Mouse (Mus musculus): Measurements from ENCODE around the gene Gm40460.
A peak's percentile ranks its signal among the peaks of the same experiment; 100 is the strongest.
"Not testable (repeated sequence)": the region's sequence is repeated elsewhere in the genome, so short reads cannot be mapped to it uniquely, and the experiment has no call there.

The Gm40460 gene

DNA sequence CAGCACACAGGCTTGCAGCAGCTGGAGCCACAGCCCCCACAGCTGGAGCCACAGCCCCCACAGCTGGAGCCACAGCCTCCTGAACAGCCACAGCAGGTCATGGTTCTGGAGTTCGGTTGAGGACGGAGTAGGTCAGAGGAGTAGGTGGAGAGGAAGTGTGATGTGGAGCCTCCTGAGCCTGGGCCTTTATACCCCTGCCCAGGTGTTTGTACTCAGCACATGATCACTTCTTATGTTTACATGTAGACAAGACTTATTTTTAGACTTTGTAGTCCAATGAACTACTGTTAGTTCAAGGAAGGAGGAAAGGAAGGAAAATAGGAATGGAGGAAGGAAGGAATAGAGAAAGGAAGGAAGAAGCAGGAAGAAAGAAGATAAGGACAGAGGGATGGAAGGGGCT is at the start of gene Gm40460:
Gene Gm40460, minus strand, starts transcription at position 101 of the 400 bp plus-strand sequence.
- DNase-seq, result no peak

DNA sequence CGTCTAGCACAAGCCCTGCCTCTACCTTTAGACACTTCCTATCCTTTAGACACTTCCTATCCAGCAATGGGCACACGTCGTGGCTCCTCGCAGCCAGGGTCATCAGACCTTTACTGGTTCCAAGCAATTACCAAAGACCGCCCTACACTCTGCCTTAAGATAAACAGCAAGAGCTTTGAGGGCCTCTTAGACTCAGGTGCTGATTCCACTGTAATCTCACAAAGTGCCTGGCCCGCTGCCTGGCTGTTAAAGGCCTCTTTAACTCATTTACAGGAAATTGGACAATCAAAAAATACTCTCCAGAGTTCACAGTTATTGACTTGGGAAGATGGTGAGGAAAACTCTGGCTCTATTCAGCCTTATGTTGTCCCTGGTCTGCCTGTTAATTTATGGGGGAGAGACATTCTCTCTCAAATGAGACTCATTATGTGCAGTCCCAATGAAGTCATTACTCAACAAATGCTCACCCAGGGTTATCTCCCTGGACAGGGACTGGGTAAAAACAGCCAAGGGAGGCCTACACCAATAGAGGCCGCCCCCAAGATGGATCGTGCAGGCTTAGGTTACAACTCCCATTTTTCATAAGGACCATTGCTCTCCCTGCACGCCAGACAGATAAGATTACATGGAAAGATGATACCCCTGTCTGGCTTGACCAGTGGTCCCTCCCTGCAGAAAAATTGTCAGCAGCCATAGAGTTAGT is 45.2 kb upstream of the Gm40460 start:
- DNase-seq, result peak; percentile 80

GRCm38 (mm10) chr7:142285130-142285835 is 44.4 kb upstream of the Gm40460 start:
- DNase-seq, result peak; percentile 92

DNA sequence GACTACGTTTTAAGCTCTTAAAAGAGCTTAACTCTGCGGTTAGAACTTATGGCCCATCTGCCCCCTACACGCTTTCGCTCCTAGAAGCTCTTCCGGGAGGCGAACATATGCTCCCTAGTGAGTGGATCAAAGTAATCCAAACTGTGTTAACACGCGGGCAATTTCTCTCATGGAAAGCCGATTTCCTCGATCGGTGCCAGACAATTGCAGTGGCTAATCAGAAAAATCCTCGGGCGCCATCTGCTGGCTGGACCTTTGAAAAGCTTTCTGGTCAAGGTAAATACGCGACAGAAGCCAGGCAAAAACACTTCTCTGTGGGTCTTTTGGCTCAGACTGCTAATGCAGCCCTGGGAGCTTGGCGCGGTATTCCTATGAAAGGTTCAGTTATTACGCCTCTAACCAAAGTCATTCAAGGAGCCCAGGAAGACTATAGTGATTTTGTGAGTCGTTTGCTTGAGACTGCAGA is 43.8 kb upstream of the Gm40460 start:
- peak; percentile 97 for DNase-seq

DNA sequence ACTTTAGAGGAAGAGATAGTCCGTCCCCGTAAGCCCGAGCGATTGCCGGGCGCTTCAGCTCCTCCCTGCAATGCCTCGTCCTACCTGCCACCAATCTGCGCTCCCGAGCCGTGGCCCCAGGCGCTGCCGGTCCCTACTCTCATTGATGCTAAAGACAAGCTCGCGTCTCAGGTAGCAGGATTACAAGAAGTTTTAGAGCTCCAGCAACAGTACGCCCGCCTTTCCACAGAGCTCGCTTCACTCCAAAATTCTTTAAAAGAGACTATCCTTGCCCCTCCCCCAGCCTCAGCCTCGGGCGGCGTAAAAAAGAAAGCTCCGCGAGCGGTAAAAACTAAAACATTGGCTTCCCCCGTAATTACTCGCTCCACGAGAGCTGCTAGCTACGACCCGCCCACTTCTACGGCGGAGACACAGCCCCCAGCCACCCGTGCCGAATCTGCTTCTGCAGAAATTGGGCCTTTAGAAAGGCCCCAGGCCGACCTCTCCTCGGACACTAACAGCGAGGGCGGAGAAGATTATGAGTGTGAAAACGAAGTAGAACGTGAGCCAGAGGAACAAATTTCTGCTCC is 43.2 kb upstream of the Gm40460 start:
- peak; percentile 96 for DNase-seq

GRCm38 (mm10) chr7:142282847-142283246 is 42.0 kb upstream of the Gm40460 start:
- DNase-seq, result not testable (repeated sequence)

GRCm38 (mm10) chr7:142279291-142279690 is 38.4 kb upstream of the Gm40460 start:
- not testable (repeated sequence) for DNase-seq

- DNase-seq, result not testable (repeated sequence)
These were observed 37.3 kb upstream of the Gm40460 start for GRCm38 (mm10) chr7:142278183-142278582.

- DNase-seq, result not testable (repeated sequence)
These were observed 33.4 kb upstream of the Gm40460 start, which contains the start of gene Gm4559 for GRCm38 (mm10) chr7:142274263-142274662. Gene Gm4559 (minus strand): TSS chr7:142274363.

DNA sequence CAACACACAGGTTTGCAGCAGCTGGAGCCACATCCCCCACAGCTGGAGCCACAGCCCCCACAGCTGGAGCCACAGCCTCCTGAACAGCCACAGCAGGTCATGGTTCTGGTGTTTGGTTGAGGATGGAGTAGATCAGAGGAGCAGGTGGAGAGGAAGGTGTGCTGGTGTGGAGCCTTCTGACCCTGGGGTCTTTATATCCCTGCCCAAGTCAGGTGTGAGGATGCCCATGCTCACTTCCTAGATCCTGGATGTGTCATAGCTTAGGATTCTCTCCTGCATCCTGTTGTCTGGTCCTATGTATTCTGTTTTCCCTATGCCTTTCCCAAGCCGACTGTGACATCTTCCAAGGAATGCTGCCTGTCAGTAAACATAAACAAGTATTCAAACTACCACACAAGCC is 17.4 kb upstream of the Gm40460 start, which contains the start of gene Gm2431:
Gene Gm2431, minus strand, starts transcription at position 101 of the 400 bp plus-strand sequence.
- not testable (repeated sequence) for DNase-seq

DNA sequence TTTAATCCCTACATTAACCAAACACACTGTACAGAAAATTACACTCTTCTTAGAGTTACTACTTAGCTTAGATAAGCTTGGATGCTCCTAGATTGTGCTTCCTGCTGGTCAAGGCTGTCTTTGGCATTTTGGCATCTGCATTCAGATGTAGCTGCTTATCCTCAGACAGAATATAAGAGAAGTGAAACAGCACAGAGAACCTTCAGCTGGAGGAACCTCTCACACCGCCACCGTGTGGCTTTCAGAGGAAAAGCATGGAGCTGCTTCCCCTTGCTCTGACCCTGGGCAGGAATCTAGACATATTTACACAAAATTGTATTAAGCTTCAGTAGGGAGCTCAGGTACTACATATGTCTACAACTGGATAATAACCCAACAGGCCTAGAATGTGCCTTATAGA is 14.6 kb upstream of the Gm40460 start:
- DNase-seq, result no peak

- no peak for DNase-seq
These were observed 8.9 kb upstream of the Gm40460 start for GRCm38 (mm10) chr7:142249824-142250223.

DNA sequence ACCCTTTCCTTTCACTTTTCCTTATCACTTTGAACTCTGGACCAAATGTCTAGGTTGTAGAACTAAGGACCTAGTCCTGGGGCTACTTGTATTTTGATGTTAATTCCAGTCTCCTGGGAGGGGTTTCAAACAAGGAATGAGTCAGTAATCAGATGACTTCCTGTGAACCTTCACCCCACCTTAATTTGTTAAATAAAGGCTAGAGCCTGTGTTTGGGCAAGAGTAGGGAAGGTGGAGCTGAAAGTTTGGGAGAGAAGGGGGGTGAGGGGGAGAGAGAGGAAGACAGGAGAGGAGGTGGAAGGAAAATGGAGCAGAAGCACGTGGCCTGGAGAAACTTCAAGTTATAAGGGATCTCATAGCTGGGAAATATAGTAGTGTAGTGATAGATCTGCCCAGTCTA is 9.3 kb downstream of the Gm40460 start:
- DNase-seq, result no peak

- DNase-seq, result not testable (repeated sequence)
These were observed 11.0 kb downstream of the Gm40460 start, which contains the start of gene Krtap5-5 for GRCm38 (mm10) chr7:142229871-142230270. Gene Krtap5-5 (minus strand): TSS chr7:142229971.

DNA sequence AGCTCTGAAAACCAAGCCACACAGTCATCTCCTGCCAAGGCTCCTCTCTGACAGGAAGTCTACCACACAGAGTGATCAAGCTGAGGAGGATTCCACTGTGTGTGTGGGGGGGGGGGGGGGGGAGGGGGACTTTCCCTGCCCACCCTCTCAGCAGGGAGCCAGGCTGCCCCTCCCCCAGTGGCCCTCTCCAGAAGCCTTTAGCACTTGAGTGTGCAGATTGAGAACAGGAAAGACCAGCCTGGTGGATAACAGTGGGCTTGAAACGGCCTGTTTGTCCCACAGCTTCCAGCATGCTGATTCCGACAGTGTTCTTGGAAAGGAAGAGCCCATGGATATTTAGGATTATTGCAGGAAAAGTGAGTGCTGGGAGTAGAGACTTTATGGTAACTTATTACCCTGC is 16.4 kb downstream of the Gm40460 start:
- DNase-seq, result no peak

DNA sequence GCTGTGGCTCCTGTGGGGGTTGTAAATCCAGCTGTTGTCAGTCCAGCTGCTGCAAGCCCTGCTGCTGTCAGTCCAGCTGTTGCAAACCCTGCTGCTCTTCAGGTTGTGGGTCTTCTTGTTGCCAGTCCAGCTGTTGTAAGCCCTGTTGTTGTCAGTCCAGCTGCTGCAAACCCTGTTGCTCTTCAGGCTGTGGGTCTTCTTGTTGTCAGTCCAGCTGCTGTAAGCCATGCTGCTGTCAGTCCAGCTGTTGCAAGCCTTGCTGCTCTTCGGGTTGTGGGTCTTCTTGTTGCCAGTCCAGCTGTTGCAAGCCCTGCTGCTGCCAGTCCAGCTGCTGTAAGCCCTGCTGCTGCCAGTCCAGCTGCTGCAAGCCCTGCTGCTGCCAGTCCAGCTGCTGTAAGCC is 28.7 kb downstream of the Gm40460 start:
- DNase-seq, result peak; percentile 72

DNA sequence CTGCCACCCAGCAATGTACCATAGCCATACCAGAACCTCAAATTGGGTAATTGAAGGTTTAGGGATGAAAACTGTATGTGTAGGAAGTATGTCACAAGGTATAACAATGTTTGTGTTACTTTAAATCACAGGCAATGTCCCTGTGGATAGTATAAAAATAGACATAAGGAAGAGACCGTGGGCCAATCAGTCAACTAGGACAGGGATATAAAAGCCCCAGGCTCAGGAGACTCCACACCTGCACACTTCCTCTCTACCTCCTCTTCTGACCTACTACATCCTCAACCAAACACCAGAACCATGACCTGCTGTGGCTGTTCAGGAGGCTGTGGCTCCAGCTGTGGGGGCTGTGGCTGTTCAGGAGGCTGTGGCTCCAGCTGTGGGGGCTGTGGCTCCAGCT is 29.3 kb downstream of the Gm40460 start, which contains the start of gene Gm7579:
Gene Gm7579, plus strand, starts transcription at position 301 of the 400 bp plus-strand sequence.
- peak; percentile 56 for DNase-seq

DNA sequence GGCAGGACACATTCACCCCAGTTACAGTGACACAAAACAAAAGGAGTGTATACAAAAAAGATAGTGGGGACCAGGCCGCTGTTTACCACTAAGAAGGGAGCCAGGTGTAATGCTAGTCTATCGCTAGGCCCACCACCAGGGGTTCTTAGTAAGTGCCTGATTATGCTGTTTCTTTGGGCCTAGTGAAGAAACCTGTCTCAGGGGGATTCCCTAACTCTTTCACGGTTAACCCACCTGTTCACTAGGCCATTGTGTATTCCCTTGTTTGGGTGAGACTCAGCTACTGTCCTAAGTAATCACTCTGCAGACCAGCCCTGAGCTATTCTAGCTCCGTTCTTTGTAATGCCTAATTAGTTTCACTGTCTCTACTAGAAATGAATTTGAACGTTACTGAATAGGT is 34.0 kb downstream of the Gm40460 start:
- not testable (repeated sequence) for DNase-seq

DNA sequence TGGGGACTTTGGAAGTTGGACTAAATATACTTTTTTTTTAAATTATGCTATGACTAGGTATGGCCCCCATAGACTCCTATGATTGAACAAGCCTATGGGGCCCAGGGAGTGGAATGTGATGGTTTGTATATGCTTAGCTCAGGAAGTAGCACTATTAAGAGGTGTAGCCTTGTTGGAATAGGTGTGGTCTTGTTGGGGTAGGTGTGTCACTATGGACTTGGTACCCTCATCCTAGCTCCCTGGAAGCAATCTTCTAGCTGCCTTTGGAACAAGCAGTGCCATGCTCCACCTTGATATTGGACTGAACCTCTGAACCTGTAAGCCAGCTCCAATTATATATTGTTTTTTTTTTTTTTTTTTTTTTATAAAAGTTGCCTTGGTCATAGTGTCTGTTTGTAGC is 35.4 kb downstream of the Gm40460 start:
- no peak for DNase-seq

DNA sequence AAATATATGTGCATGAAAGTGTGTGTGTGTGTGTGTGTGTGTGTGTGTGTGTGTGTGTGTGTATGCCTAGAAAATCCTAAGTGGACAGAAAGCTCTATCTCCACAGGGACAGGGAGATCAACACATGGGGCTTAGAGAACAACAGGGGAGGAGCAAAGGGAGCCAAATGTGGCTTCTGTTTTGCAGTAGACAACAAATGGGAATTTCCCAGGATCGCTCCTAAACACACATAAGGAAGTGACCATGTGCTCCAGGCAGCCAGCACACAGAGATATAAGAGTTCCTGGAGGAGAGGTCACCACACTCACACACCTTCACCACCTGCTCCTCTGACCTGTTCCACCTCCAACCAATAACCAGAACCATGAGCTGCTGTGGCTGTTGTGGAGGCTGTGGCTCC is 39.8 kb downstream of the Gm40460 start, which contains the start of gene Krtap5-3:
Gene Krtap5-3, plus strand, starts transcription at position 301 of the 400 bp plus-strand sequence.
- no peak for DNase-seq

DNA sequence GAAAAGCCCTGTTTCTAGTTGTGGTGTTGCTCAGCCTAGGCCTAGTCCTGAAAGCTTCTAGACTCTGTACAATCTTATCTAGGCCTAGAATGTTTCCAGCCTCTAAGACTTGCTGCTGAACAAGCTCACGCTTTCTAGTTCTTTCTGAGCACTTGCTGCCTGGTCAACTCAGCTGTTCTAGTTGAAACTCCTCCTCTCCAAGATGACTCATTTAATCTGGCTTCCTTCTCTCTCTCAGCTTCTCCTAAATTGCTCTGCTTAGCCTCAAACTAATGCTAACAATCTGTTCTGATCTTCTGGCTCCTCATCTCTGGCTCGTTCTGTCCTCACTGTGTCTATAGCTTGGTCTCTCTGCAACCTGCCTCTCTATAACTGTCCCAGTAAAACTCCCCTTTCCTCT is 42.1 kb downstream of the Gm40460 start:
- no peak for DNase-seq
